ENCODE assay signal across 7 mouse cellular contexts in genomic region chr9:121937944-121938355, GRCm38 (mm10). TPM values are rescaled to one million over a fixed set of nuclear protein-coding genes. Genes with fewer than 3 reads are reported as not detected.
A peak's percentile ranks its signal among the peaks of the same experiment; 100 is the strongest.
DNase-seq lines count a peak whose midpoint lies in the region; ATAC-seq and TF ChIP-seq lines count a peak whose summit lies in the region.

No protein-coding gene starts in this region.

- DNase-seq in lung, embryonic 14.5 days = peak; percentile 75
- no peak for DNase-seq in lung, adult 18-20 months
- peak; percentile 74 for DNase-seq in embryo, embryonic 10 days (ENCODE audit: low spot score)
- DNase-seq in adrenal gland, postnatal 4 days (ENCODE audit: low spot score in 2 of 2) = no peak
- no peak for DNase-seq in urinary bladder, postnatal 36 days (ENCODE audit: low spot score in 2 of 2)

- peak; percentile 77 for ATAC-seq in lung, embryonic 14.5 days (ENCODE audit: insufficient read depth)
- peak; percentile 39 to 58; a peak in 3 of 4 replicates for ATAC-seq in hematopoietic stem cell, adult 5-6 weeks (replicated peaks in 1 of 2; ENCODE audit: insufficient read depth in 1 of 2, low FRiP score in 2 of 2, low TSS enrichment in 1 of 2, low read depth in 1 of 2, poor library complexity in 2 of 2, severe bottlenecking in 2 of 2)
- ATAC-seq in megakaryocyte-erythroid progenitor cell, adult 5-6 weeks (replicated peaks; ENCODE audit: low FRiP score, low TSS enrichment, poor library complexity, severe bottlenecking) = peak; percentile 83

- peak overlapping the region; percentile 53 for H3K4me2 ChIP-seq in lung, embryonic 14.5 days

- H3K9me3 ChIP-seq in lung, embryonic 14.5 days (ENCODE audit: low read depth, low read length) = no peaks in the 10 kb centered on the region

- H3K4me3 ChIP-seq in lung, embryonic 14.5 days (ENCODE audit: low read depth, low read length) = peak overlapping the region; percentile 42

- H3K4me1 ChIP-seq in lung, embryonic 14.5 days (ENCODE audit: insufficient read depth) = no peaks in the 10 kb centered on the region

- H3K9ac ChIP-seq in lung, embryonic 14.5 days = peak overlapping the region; percentile 54

- no peaks in the 10 kb centered on the region for H3K36me3 ChIP-seq in lung, embryonic 14.5 days (ENCODE audit: insufficient read depth)

- H3K27me3 ChIP-seq in lung, embryonic 14.5 days (ENCODE audit: insufficient read depth, low read length) = no peaks in the 10 kb centered on the region

- no peak for TF ChIP-seq CTCF in lung, embryonic 14.5 days (IDR thresholded peaks at IDR 0.05; ENCODE audit: low read depth)

- H3K27ac ChIP-seq in lung, embryonic 14.5 days (ENCODE audit: low read depth) = no peak overlapping the region

- 55% methylated on average over 21 of the region's 21 CpGs for WGBS in lung, embryonic 14.5 days

RNA-seq across cellular contexts. Expression of gene Fam198a, which starts 12.8 kb away (rescaled TPM):
- polyA plus RNA-seq in lung, embryonic 14.5 days (2014; fragmentation: Nextera tagmentation; extraction: Ambion mirVana) = 1.7 and 2.2 TPM in 2 replicates
- 0.38 TPM in 1 of 2 replicates, not detected in the other for total RNA-seq in hematopoietic stem cell, adult 5-6 weeks (2017)
- not detected in 2 replicates for total RNA-seq in megakaryocyte-erythroid progenitor cell, adult 5-6 weeks (2014; fragmentation: Nextera tagmentation)
- 1.3 TPM in 1 of 2 replicates, not detected in the other for total RNA-seq in megakaryocyte-erythroid progenitor cell, adult 5-6 weeks (2017)
- 1 to 10 TPM; 6.8 to 8.4 TPM for total RNA-seq in adrenal gland, postnatal 4 days (2021)

RNA-seq across cellular contexts. Expression of gene Cyp8b1, which starts 21.8 kb away (rescaled TPM):
- not detected in 2 replicates for polyA plus RNA-seq in lung, embryonic 14.5 days (2014; fragmentation: Nextera tagmentation; extraction: Ambion mirVana)
- not detected in 2 replicates for total RNA-seq in hematopoietic stem cell, adult 5-6 weeks (2017)
- total RNA-seq in megakaryocyte-erythroid progenitor cell, adult 5-6 weeks (2014; fragmentation: Nextera tagmentation) = not detected in 2 replicates
- total RNA-seq in megakaryocyte-erythroid progenitor cell, adult 5-6 weeks (2017) = not detected in 2 replicates
- total RNA-seq in adrenal gland, postnatal 4 days (2021) = 10 to 100 TPM in 1 of 2 experiments, under 1 TPM in 1; 0.92 to 12.2 TPM

RNA-seq across cellular contexts. Expression of gene Ackr2, which starts 39.8 kb away (rescaled TPM):
- polyA plus RNA-seq in lung, embryonic 14.5 days (2014; fragmentation: Nextera tagmentation; extraction: Ambion mirVana) = 0.88 TPM in 2 replicates
- total RNA-seq in hematopoietic stem cell, adult 5-6 weeks (2017) = not detected in 2 replicates
- not detected in 2 replicates for total RNA-seq in megakaryocyte-erythroid progenitor cell, adult 5-6 weeks (2014; fragmentation: Nextera tagmentation)
- not detected in 2 replicates for total RNA-seq in megakaryocyte-erythroid progenitor cell, adult 5-6 weeks (2017)
- 1 to 10 TPM in 1 of 2 experiments, under 1 TPM in 1; 0.90 to 1.6 TPM for total RNA-seq in adrenal gland, postnatal 4 days (2021)

RNA-seq across cellular contexts. Expression of gene Pomgnt2, which starts 59.0 kb away (rescaled TPM):
- polyA plus RNA-seq in lung, embryonic 14.5 days (2014; fragmentation: Nextera tagmentation; extraction: Ambion mirVana) = 9.9 and 10.5 TPM in 2 replicates
- total RNA-seq in hematopoietic stem cell, adult 5-6 weeks (2017) = 10.9 and 17.5 TPM in 2 replicates
- 2.2 and 2.6 TPM in 2 replicates for total RNA-seq in megakaryocyte-erythroid progenitor cell, adult 5-6 weeks (2014; fragmentation: Nextera tagmentation)
- 3.8 and 4.3 TPM in 2 replicates for total RNA-seq in megakaryocyte-erythroid progenitor cell, adult 5-6 weeks (2017)
- total RNA-seq in adrenal gland, postnatal 4 days (2021) = 10 to 100 TPM; 15.6 to 19.9 TPM

Comparison
In these comparisons a context has a peak if more than half of its experiments do, and no peak if none do; other contexts are left out.
1. DNase-seq: peak in lung, embryonic 14.5 days (single experiment) and embryo, embryonic 10 days (single experiment); none in lung, adult 18-20 months (0 of 2), adrenal gland, postnatal 4 days (0 of 2) and urinary bladder, postnatal 36 days (0 of 2).
2. Peak in every context shown above with its lines, with median percentiles within 50 percentile points of each other: ATAC-seq.